Mouse (Mus musculus): ENCODE measurements around the gene Ephx4. TPM values are rescaled to one million over a fixed set of nuclear protein-coding genes. Genes with fewer than 3 reads are reported as not detected.

The Ephx4 gene
- total and polyA plus RNA-seq, 3 experiments: 0.23 to 0.45 (median 0.26) TPM

- Histone ChIP-seq H3K9ac (ENCODE audit: low read depth, low read length) (no peak overlapping the region), H3K27me3 (ENCODE audit: control insufficient read depth, insufficient read depth, low read length) (no peaks in the 10 kb centered on the region), H3K4me3 (no peak overlapping the region), H3K36me3 (ENCODE audit: control insufficient read depth, insufficient read depth, low read length) (no peaks in the 10 kb centered on the region), H3K79me2 (replicated peaks; ENCODE audit: control insufficient read depth, insufficient read depth, low read length) (no peaks in the 10 kb centered on the region), H3K4me1 (ENCODE audit: control insufficient read depth, insufficient read depth, low read length) (peaks cover 1% of the 10 kb centered on the region; the same call in 1 of the 2 replicates), H3K27ac (no peak overlapping the region)
- 91% methylated on average over 4 of the region's 4 CpGs for WGBS
- intact Hi-C loops (cut with DNase I): no loop called here
- no peak for TF ChIP-seq POLR2A (IDR thresholded peaks at IDR 0.05; ENCODE audit: insufficient read depth, low read depth, low read length)
- TF ChIP-seq CTCF (IDR thresholded peaks at IDR 0.05): no peak
- TF ChIP-seq EP300 (IDR thresholded peaks at IDR 0.05; ENCODE audit: insufficient read depth, low read depth, low read length): no peak
- DNase-seq: no peak
Observed at GRCm38 (mm10) chr5:107462147-107463076, 59.9 kb downstream of the Ephx4 start.

- no peaks in the 10 kb centered on the region for H3K79me2 ChIP-seq (replicated peaks; ENCODE audit: control insufficient read depth, insufficient read depth, low read length)
- no peaks in the 10 kb centered on the region for H3K27me3 ChIP-seq (ENCODE audit: control insufficient read depth, insufficient read depth, low read length)
- H3K4me1 ChIP-seq (ENCODE audit: control insufficient read depth, insufficient read depth, low read length): peaks cover 1% of the 10 kb centered on the region; the same call in 1 of the 2 replicates
- TF ChIP-seq EP300 (IDR thresholded peaks at IDR 0.05; ENCODE audit: insufficient read depth, low read depth, low read length): no peak
- TF ChIP-seq POLR2A (IDR thresholded peaks at IDR 0.05; ENCODE audit: insufficient read depth, low read depth, low read length): no peak
- TF ChIP-seq CTCF (IDR thresholded peaks at IDR 0.05): no peak
- no peak overlapping the region for H3K9ac ChIP-seq (ENCODE audit: low read depth, low read length)
- intact Hi-C loops (cut with DNase I): no loop called here
- no peak overlapping the region for H3K4me3 ChIP-seq
- no peaks in the 10 kb centered on the region for H3K36me3 ChIP-seq (ENCODE audit: control insufficient read depth, insufficient read depth, low read length)
- H3K27ac ChIP-seq: no peak overlapping the region
- 25% methylated on average over 5 of the region's 5 CpGs for WGBS
- DNase-seq: no peak
Observed at GRCm38 (mm10) chr5:107466501-107466900, 64.0 kb downstream of the Ephx4 start.

DNA sequence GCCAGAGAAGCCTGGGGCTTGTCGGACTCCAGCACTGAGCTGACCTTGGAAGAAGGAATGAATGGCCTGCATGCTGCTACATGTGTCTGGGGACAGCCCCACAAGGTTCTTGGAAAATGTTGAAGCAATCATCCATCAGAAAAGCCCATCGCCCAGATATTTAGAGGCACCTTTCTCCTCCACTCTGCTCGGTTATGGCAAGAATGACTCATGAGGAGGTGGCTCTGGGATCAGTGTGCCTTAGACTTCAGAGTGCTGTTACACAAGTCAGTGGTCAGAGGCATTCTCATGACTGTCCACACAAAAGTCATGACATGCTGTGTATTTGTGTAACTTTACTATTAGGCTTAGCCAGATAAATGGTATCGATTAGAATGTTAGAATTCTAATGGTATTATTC lies 64.6 kb downstream of the Ephx4 start:
- intact Hi-C loops (cut with DNase I): no loop called here
- H3K36me3 ChIP-seq (ENCODE audit: control insufficient read depth, insufficient read depth, low read length): no peaks in the 10 kb centered on the region
- TF ChIP-seq EP300 (IDR thresholded peaks at IDR 0.05; ENCODE audit: insufficient read depth, low read depth, low read length) (no peak), CTCF (IDR thresholded peaks at IDR 0.05) (no peak), POLR2A (IDR thresholded peaks at IDR 0.05; ENCODE audit: insufficient read depth, low read depth, low read length) (no peak)
- H3K27me3 ChIP-seq (ENCODE audit: control insufficient read depth, insufficient read depth, low read length): no peaks in the 10 kb centered on the region
- no peak overlapping the region for H3K4me3 ChIP-seq
- 72% methylated on average over 4 of the region's 4 CpGs for WGBS
- H3K4me1 ChIP-seq (ENCODE audit: control insufficient read depth, insufficient read depth, low read length): peaks cover 1% of the 10 kb centered on the region; the same call in 1 of the 2 replicates
- DNase-seq: no peak
- no peak overlapping the region for H3K27ac ChIP-seq
- no peaks in the 10 kb centered on the region for H3K79me2 ChIP-seq (replicated peaks; ENCODE audit: control insufficient read depth, insufficient read depth, low read length)
- no peak overlapping the region for H3K9ac ChIP-seq (ENCODE audit: low read depth, low read length)

DNA sequence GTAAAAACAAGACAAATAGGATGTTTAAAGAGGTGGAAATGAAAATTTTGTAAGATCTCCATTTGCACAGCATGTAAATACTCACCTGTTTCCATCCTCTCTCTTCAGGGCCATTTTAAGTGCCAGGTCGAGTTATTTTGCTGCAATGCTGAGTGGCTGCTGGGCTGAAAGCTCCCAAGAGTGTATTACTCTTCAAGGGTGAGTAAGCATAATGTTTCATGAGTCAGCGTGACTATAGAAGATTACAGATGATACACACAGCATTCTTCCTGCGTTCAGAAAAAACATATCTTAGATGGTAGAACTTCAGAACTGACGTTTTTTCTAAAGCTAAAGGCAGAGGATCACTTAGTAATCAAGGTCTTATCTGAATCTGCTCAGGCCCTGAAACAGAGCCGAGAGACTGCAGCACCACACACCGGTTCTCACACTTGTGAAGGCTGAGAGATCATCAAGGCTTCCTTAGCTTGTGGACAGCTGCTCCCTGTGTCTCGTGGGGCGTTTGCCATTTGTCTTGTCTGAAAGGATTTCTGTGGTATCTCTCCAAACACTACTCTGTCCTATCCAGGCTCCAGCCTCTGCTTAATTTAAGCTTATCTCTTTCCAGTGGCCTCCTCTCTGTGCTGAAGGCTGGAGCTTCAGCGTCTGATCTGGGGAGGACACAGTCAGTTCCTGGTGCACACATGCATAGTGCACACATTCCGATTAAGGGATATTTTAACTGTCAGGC lies 68.2 kb downstream of the Ephx4 start:
- H3K9ac ChIP-seq (ENCODE audit: low read depth, low read length): no peak overlapping the region
- H3K27me3 ChIP-seq (ENCODE audit: control insufficient read depth, insufficient read depth, low read length): no peaks in the 10 kb centered on the region
- no peak for DNase-seq
- no peak overlapping the region for H3K27ac ChIP-seq
- no peak overlapping the region for H3K4me3 ChIP-seq
- H3K4me1 ChIP-seq (ENCODE audit: control insufficient read depth, insufficient read depth, low read length): peaks cover 1% of the 10 kb centered on the region; the same call in 1 of the 2 replicates
- no peak for TF ChIP-seq EP300 (IDR thresholded peaks at IDR 0.05; ENCODE audit: insufficient read depth, low read depth, low read length)
- no peak for TF ChIP-seq POLR2A (IDR thresholded peaks at IDR 0.05; ENCODE audit: insufficient read depth, low read depth, low read length)
- no peak for TF ChIP-seq CTCF (IDR thresholded peaks at IDR 0.05)
- intact Hi-C loops (cut with DNase I): no loop called here
- WGBS: 51% methylated on average over 10 of the region's 10 CpGs
- H3K79me2 ChIP-seq (replicated peaks; ENCODE audit: control insufficient read depth, insufficient read depth, low read length): no peaks in the 10 kb centered on the region
- no peaks in the 10 kb centered on the region for H3K36me3 ChIP-seq (ENCODE audit: control insufficient read depth, insufficient read depth, low read length)

Other genes starting within 250 kb of the Ephx4 start
- 10 to 100 TPM; 41.2 to 47.6 TPM for gene Tgfbr3, start 113.1 kb upstream of the Ephx4 start, total RNA-seq (2021)
- 27.2 and 32.6 TPM in 2 replicates for gene Tgfbr3, start 113.1 kb upstream of the Ephx4 start, polyA plus RNA-seq (2012; rRNA removed)
- gene Brdt, start 71.6 kb upstream of the Ephx4 start, total RNA-seq (2021): under 1 TPM; 0.30 to 0.47 TPM
- 0.18 and 0.38 TPM in 2 replicates for gene Brdt, start 71.6 kb upstream of the Ephx4 start, polyA plus RNA-seq (2012; rRNA removed)
- not detected for gene Lpcat2b, start 28.8 kb downstream of the Ephx4 start, total RNA-seq (2021)
- 0.04 and 0.06 TPM in 2 replicates for gene Lpcat2b, start 28.8 kb downstream of the Ephx4 start, polyA plus RNA-seq (2012; rRNA removed)
- gene Btbd8, start 35.3 kb downstream of the Ephx4 start, total RNA-seq (2021): 1 to 10 TPM; 5.1 to 5.6 TPM
- gene Btbd8, start 35.3 kb downstream of the Ephx4 start, polyA plus RNA-seq (2012; rRNA removed): 0.90 and 1.2 TPM in 2 replicates
- not detected for gene Gm42669, start 104.9 kb downstream of the Ephx4 start, total RNA-seq (2021)
- 0.03 and 0.08 TPM in 2 replicates for gene Gm42669, start 104.9 kb downstream of the Ephx4 start, polyA plus RNA-seq (2012; rRNA removed)
- gene 1700028K03Rik, start 132.0 kb downstream of the Ephx4 start, total RNA-seq (2021): not detected
- gene 1700028K03Rik, start 132.0 kb downstream of the Ephx4 start, polyA plus RNA-seq (2012; rRNA removed): 0.23 TPM in 1 of 2 replicates, not detected in the other
- 1 to 10 TPM; 6.6 to 6.8 TPM for gene Rpap2, start 194.6 kb downstream of the Ephx4 start, total RNA-seq (2021)
- gene Rpap2, start 194.6 kb downstream of the Ephx4 start, polyA plus RNA-seq (2012; rRNA removed): 2.1 and 4.4 TPM in 2 replicates
- 1 to 10 TPM; 3.1 to 4.1 TPM for gene Glmn, start 195.2 kb downstream of the Ephx4 start, total RNA-seq (2021)
- gene Glmn, start 195.2 kb downstream of the Ephx4 start, polyA plus RNA-seq (2012; rRNA removed): 0.47 and 1.2 TPM in 2 replicates

All from heart, adult 2 months (tissue).